Mouse (Mus musculus) cerebellum, adult (tissue): Measurements from ENCODE around the gene Sdccag8.
"Not testable (repeated sequence)": the region's sequence is repeated elsewhere in the genome, so short reads cannot be mapped to it uniquely, and the experiment has no call there.

Experiments used
- ATAC-seq: cut with Nextera tagmentation; 2 replicates; pipeline ENCODE4 v1.9.2; 2017; ENCODE audit warnings: mild to moderate bottlenecking, moderate library complexity, mixed read lengths; ENCODE audit not compliant: insufficient number of reproducible peaks, low FRiP score, low TSS enrichment

Sdccag8 gene

DNA sequence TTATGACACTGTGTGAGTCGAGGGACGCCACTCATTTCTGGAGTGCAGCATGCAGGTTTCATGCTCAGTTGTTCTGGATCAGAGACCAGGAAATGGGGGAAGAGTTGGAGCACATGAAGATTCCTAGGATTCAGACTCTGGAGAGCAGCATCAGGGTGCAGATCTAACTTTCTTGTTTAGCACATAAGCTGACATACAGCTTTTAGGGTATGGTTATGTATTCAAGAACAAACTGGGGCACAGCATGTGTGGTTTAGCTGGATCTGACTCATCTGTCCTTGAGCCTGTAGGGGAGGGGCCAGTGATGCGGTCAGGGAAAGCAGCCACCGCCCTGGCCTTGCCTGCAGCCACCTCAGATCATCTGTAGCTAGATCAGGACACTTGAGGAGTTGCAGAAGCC is 12.9 kb downstream of the Sdccag8 start:
- no peak for ATAC-seq

DNA sequence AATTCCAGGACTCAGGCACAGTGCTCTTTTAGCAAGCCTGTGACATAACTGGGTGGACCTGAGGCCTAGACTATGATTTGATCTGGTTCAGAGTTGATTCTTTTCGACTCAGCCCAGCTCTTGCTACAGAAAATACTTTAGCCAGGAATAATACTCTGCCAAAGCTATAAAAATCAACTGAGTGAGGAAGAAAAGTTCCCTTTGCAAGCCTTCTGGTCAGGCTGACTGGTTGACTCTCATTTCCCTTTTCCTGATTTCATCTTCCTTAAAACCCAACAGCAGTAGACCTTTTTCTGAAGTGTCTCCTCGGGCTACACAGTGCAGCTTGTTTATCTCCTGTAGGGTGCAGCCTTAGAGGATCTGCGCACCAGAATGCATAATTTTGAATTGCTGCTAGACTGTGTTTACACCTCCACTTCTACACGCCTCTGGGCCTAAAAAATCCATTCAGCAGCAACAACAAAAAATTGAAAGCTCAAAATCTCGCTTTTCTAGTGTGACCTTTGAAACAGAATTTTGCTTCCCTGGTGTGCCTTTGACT is 13.6 kb downstream of the Sdccag8 start:
- no peak for ATAC-seq

DNA sequence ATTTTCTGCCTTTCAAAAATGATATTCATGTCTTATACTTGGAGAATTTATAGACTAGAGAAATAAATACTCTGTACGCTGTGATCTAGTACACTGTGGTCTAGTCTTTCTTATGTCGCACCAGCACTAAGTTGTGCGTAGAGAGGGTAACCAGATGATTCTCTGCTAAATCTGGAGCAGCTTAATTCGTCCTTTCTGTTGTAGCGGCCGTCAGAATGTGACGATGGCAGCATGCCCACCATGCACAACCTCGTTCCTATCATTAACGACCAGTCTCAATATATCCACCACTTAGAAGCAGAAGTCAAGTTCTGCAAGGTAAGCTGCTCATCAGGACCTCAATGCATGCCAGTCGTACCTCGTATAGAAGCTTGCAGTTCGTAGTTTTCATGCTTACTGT is 14.2 kb downstream of the Sdccag8 start:
- ATAC-seq, result no peak

DNA sequence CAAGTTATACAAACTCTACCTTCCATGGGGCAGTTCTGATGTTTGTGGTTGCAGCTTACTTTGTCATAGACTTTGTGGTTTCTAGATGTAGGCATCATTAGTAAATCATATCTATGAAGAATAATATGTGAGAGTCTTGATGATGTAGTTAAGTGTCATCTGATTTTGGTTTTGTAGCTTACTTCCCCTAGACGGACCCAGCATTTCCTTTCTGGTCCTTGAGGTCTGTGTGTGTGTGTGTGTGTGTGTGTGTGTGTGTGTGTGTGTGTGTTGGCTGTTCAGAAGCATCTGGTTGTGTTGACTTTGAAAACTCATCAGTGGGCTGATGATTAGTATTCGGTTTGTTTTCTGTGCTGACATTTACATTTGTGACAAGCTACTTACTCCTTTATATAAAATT is 17.6 kb downstream of the Sdccag8 start:
- no peak for ATAC-seq

DNA sequence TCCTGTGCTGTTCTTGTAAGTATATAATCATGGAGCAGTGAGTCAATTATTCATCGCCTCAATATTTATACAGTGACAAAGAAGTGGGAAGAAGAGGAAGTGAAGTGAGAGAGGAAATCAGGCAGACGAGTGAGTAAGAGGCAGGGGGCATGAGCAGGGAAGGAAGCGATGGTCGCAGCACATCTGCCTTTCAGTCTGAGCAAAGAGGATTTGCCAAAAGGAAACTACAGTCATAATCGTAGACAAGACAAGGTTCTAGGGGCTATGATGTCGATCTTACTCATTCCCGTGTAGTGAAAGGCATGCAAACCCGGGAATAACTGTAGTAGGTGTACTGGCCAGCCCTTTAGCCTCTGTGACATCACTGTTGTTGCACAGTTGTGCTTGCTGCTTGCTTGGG is 18.1 kb downstream of the Sdccag8 start:
- no peak for ATAC-seq

DNA sequence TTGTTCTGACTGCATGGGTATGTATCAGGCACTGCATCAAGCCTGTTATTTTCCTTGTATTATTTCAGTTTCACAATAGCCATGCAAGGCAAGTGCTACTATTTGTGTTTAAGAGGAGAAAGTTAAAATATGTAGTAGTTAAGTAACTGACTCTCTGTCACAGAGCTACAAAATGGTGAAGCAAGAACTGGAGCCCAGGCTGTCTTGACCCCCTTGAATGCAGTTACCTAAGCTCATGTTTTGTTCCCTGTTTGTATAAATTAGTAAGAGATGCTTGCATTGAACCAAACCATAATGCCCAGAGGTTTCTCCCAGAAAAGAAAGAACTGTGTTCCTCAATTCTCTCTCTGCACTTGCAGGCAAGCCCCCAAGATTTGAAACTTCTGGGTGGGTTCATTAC is 18.8 kb downstream of the Sdccag8 start:
- ATAC-seq, result no peak

DNA sequence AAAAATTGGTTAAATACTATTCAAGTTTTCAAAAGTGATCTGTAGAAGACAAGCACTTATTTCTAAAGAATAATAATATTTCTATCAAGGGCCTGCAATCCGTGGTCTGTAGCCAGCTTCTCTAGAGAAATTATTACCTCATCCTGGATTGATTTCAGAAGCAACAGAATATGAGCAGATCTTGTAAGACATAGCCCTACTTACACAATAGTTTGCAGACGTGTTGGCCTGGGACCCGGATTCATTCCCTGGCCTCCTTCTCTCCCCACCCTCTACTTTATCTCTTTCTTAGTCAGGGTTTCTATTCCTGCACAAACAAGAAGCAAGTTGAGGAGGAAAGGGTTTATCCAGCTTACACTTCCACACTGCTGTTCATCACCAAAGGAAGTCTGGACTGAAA is 19.5 kb downstream of the Sdccag8 start:
- no peak for ATAC-seq

DNA sequence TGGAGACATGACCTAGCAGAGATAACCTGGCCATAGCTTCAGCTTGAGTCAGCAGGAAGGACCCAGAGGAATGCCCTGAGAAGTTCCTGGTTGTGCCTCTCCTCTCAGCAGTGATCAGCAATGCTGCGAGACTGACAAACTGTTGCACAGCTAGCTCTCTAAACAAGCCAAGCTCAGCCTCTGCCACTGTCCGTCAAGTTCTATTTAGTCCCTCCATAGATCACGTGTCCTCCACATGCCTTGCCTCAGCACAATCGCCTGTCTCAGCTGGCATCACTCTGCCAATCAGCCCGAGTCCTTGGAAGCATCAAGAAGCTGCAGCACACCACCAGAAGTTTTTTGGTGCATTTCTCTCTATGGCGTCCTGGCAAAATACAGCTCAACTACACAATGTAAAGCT is 20.4 kb downstream of the Sdccag8 start:
- ATAC-seq, result no peak

DNA sequence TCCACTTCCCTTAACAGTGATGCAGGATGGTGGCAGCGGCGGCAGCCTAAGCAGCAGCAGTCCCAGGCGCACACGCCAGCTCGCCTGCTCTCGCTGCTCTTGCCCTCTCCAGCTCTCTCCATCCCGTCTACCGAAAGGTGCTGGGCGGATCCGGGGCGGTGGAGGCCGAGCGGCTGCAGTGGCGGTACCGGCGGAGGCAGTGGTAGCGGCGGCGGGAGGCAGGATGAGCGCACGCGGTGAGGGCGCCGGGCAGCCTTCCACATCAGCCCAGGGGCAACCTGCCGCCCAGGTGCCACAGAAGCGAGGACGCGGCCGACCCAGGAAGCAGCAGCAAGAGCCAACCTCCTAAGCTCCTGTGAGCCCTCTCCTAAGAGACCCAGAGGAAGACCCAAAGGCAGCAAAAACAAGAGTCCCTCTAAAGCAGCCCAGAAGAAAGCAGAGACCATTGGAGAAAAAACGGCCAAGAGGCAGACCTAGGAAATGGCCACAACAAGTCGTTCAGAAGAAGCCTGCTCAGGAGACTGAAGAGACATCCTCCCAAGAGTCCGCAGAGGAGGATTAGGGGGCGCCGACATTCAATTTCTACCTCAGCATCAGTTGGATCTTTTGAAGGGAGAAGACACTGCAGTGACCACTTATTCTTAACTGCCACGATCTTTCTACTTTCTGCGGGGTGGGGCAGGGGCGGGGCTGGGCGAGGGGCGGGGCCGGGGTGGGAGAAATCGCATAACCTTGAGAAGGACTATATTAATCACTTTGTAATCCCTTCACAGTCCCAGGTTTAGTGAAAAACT is 21.2 kb downstream of the Sdccag8 start:
- ATAC-seq, result peak; percentile 70

DNA sequence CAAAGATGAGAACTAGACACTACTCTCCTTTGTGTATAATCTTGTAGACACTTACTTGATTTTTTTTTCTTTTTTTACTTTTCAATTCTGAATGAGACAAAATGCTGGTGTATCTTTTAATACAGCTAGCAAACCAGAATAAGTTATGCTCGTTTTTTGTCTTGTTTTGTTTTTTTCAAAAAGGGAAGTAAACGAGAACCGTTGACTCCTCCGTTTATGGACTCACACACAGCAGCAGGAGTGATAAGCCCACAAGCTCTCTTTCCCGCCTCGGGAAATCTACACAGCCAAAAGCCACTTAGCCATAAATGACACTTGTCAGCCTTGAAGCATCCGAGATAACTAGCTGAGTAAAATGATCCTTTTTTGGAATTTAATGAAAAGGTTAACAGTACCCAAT is 22.1 kb downstream of the Sdccag8 start:
- not testable (repeated sequence) for ATAC-seq

DNA sequence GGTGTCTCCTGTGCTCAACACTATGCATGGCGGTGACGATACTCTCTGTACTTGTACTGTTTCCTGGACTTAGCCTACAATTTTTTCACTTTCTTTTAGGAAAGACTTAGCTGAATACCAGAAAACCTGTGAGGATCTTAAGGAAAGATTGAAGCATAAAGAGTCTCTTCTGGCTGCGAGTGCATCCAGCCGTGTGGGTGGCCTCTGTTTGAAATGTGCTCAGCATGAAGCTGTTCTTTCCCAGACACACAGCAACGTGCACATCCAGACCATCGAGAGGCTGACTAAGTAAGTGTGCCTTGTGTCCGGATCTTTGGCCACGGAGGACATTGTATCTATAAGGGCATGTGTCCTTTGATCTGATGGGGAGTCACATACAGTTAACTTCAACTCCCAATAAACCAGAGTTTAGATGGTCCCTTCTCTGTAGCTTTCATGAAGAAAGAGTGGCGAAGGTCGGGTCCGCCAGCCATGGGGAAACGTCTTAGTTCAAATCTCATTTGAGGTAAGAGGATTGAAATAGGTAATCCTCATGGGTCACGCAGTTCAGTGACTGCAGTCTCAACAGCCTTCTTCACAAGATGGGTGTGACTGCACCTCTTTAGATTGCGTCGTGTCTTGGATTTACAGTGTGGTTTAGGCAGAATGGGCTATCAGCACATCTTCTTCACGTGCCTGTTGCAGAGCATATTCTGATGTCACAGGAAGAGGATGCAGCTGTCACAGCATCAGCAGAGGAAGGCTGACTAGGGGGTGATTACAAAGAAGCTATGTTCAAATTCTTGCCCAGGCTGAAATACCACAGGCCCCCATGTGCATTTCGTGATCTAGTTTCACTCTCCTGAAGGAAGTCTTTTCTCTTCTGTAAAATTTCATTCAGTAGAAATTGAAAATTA is 30.9 kb downstream of the Sdccag8 start:
- no peak for ATAC-seq

DNA sequence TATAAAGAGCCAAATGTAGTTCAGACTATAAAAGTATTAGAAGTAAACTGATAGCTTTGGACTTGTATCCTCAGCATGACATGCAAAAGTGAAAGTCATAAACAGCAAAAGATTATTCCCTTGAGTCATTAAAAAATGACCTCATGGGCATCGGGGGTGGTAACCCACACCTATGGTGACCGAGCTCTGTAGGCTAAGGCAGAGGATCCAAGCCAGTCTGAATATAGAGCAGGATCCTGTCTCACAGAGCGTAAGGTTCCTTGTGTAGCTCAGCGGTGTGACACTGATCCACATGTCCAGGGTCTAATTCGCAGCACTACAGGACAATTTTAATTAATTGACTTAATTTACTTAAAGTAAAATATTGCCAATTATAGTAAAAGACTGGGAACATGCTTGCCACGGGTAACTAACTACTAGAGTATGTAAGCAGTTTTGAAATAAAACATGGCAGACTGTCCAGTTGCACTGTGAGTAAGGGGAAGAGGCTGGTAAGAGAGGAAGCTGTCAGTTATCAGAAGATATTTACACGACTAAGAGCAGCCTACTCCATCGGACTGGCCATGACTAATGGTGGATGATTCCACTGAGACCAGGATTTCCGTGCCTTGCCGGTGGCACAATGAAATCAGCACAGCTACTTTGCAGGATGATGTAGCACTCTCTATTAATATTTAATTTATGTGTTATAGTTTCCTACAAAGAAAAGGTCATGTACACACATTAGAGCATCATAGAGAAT is 32.8 kb downstream of the Sdccag8 start:
- no peak for ATAC-seq

DNA sequence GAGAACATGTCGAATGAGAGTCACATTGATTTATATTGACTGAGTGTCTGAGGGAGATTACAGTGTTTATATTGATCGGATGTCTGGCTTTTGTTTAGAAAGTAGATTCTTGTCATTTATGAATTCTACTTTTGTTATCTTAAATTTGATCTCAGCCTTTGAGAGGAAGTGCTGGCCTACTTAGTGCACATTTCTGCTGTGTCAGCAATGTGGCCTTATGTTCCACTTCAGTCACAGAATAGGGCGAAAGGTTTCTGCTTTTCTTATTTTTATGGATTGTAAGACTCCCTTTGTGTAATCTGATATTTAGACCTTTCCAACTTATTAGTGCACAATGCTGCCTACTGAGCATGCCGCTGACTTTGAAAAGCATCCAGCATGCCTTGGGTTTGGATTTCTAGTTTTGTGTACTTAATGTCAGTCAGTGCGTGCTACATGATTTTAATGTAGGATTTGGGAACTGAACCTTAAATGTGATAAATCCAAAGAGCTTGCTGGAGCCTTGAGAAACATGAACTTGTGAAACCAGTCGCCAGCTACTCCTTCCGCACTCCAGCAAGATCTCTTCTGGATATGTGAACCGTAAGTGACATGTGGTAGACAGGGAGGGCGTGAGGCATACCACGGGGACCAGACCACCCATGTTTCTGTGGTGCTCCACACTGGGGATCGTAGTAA is 34.3 kb downstream of the Sdccag8 start:
- ATAC-seq, result no peak

DNA sequence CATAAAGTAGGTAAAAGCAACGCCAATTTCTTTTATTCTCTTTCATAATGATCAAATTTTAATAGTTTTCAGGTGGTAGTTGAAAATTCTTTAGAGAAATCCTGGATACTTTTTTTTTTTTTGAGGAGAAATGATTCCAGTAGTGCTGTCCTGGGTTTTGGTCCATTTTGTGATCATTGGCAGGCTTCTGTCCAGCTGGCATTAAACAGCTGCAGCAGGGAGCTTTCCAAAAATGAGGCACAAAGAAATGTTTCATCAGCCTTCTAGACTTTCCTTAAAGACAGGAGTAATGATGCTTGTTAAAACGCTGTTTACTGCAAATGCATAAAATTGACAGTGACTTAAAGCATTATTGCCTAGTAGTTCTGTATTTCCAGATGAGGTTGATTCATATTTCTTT is 34.9 kb downstream of the Sdccag8 start:
- no peak for ATAC-seq

DNA sequence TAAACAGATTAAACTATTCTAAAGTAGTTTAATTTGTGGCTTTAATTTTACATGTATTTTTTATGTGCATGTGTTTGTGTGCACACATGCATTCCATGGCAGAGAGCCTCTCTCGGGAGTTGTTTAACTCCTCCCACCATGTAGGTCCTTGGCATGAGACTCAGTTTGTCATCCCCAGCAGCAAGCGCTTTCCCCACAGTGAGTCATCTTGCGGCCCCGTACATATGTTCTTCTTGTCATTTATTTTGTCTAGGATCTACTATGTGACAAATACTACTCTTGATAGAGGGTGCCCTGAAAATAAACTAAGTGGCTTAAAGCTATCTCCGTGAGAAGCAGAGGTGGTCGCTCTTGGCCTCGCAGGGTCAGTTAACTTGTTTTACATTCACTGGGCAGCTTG is 36.9 kb downstream of the Sdccag8 start:
- ATAC-seq, result no peak

DNA sequence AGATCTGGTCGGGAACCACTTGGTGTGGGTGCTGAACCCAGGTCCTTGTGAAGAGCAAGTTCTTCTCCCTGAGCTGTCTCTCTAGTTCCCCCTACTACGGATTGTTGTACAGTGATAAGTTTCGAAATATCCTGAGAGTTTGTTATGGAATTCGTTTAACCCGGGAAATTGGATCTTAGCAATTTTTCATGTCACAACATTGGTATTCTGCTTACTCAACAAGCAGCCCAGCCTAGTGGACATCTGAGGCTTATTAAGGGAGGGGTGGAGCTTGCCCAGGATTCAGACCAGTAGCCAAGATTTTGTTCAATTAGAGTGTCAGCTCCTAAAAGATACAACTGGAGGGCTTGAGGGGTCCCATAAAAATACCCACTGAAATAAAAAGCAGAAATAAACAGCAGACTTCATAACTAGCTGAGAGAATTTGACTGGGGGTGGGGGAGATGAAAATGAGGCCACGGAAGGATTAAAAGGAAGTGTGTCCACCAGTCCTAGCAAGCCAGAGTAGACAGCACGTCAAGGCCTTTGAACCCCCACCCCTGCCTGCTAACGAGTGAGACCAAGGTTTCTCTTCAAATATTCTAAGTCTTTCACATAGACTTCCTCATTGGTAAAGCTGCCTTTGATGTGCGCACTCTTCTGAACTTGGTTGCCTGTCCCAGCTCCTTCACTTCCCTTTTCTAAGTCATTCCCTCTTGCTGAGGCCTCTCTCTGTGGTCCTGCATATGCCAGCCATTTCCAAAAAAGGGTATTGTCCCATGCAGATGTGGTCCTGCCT is 38.5 kb downstream of the Sdccag8 start:
- ATAC-seq, result no peak

DNA sequence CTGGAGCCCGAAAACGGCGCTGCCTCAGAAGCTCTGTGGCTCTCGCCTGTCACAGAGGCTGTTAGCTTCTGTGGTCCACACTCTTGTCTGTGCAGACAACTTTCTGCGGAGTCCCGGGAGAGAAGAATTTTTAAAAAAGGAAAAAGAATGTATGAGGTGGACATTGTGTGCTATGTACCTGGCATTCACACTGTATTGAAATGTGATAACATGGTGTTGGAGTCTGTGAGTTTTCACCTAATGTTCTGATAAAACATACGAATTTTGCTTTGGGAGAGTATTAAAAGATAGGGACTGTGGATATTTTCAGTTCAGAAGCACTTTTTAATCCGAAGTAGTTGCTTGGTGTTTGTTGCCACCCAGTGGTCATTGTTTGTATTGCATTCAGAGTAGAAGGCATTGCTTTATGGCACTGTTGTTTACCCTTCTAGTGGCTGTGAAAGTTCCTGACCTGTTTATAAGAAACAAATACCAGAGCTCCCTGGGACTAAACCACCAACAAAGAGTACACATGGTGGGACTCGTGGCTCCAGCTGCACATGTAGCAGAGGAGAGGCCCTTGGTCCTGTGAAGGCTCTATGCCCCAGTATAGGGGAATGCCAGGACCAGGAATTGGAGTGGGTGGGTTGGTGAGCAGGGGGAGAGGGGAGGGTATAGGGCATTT is 47.7 kb downstream of the Sdccag8 start:
- no peak for ATAC-seq

DNA sequence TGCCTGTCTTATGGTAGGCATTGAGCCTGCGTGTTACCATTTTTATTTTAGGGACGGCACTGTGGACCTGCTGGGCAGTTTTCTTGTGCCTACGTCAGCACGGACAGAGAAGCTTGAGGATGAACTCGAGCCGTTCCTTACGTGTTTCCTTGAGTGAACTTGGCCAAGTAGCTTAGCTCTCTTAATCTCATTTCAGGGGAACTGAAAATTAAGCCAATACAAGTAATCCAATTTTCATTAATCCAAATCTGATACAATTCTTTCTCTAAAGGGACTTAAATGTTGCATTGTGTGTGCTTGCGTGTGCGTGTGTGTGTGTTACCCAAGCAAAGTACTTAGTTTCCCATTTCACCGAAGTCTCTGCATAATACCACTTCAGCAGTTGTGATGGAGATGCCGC is 56.0 kb downstream of the Sdccag8 start:
- no peak for ATAC-seq

DNA sequence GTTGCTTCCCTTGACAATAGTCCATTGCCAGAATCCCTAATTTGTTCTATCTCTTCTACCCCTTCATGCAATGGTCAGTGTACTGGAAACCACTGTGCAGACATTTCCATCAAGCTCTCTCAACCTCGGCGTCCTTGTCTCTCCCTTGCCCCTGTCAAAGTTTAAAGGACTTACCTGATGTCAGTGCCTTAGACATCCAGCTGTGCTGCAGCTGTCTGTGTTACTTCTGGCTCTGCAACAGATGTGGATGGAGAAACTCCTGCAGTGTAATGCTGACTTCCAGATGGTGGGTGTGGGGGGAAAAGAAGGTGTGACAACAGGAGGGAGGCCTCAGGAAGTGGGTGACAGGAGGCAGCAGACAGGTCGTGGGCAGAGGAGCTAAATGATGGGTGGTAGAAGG is 57.5 kb downstream of the Sdccag8 start:
- no peak for ATAC-seq
